Mouse (Mus musculus) kidney, adult 2 months (tissue): ENCODE measurements around the gene Il17rd. TPM values are rescaled to one million over a fixed set of nuclear protein-coding genes. Genes with fewer than 3 reads are reported as not detected.

Source experiments
- DNase-seq: peaks from one replicate; pipeline ENCODE4 v3.0.0; 2021
- H3K27ac ChIP-seq: fragments of 200-500 bp; 2 replicates; pipeline ENCODE4 v1.5.1; 2012; ENCODE audit warnings: low read depth, low read length, control low read depth, inconsistent platforms; ENCODE audit not compliant: insufficient read depth
- H3K27me3 ChIP-seq: fragments of 200-500 bp; replicated peaks from 2 replicates; pipeline ENCODE4 v1.6.1; 2012; ENCODE audit warnings: mild to moderate bottlenecking, moderate library complexity, low read length, inconsistent platforms; ENCODE audit not compliant: control insufficient read depth, insufficient read depth
- H3K36me3 ChIP-seq: fragments of 200-500 bp; 2 replicates; pipeline ENCODE4 v1.6.1; 2012; ENCODE audit warnings: mild to moderate bottlenecking, moderate library complexity, low read length, inconsistent platforms; ENCODE audit not compliant: control insufficient read depth, insufficient read depth
- H3K4me1 ChIP-seq: fragments of 200-500 bp; 2 replicates; pipeline ENCODE4 v1.6.1; 2011; ENCODE audit warnings: low read length; ENCODE audit not compliant: control insufficient read depth, insufficient read depth
- H3K4me3 ChIP-seq: fragments of 200-500 bp; 2 replicates; pipeline ENCODE4 v1.5.1; 2011; ENCODE audit warnings: mild to moderate bottlenecking, low read depth, low read length, control low read depth; ENCODE audit not compliant: insufficient read depth
- CTCF ChIP-seq: fragments of 200-500 bp; conservative IDR thresholded peaks from 2 replicates; pipeline ENCODE4 v1.5.1; 2011; ENCODE audit warnings: low read depth, mild to moderate bottlenecking, control low read depth, low read length, moderate library complexity, mixed read lengths; ENCODE audit not compliant: insufficient read depth, insufficient read length
- POLR2A ChIP-seq: fragments of 200-500 bp; IDR thresholded peaks from one replicate; pipeline ENCODE4 v1.6.1; 2011; ENCODE audit warnings: low read depth, low read length, control low read depth
- WGBS: fragments of 180-500 bp; shearing (Covaris S2); methylation state at CpG from one replicate; pipeline ENCODE4 v1.1.7; 2018; 5-methylcytosine and 5-hydroxymethylcytosine counted together
- polyA plus RNA-seq: library from polyadenylated mRNA; depleted of rRNA; stranded (reverse); fragments of >200 nt; gene quantifications from 2 replicates; pipeline ENCODE4 v1.2.3, GENCODE M21; 2012

Il17rd gene
- polyA plus RNA-seq, 1 experiment = 3.3 TPM

GRCm38 (mm10) chr14:27130031-27130430, 91.3 kb downstream of the Il17rd start:
- Histone ChIP-seq H3K4me3 (no peak overlapping the region), H3K27me3 (no peaks in the 10 kb centered on the region), H3K27ac (no peak overlapping the region), H3K36me3 (no peaks in the 10 kb centered on the region), H3K4me1 (peaks cover 3% of the 10 kb centered on the region; the same call in 1 of the 2 replicates)
- TF ChIP-seq POLR2A (no peak), CTCF (no peak)
- 69% methylated on average over 3 of the region's 3 CpGs for WGBS
- peak; percentile 83 for DNase-seq

- no peak overlapping the region for H3K27ac ChIP-seq
- no peak for DNase-seq
- H3K4me3 ChIP-seq = no peak overlapping the region
- H3K27me3 ChIP-seq = no peaks in the 10 kb centered on the region
- no peaks in the 10 kb centered on the region for H3K36me3 ChIP-seq
- H3K4me1 ChIP-seq = peaks cover 3% of the 10 kb centered on the region; the same call in 1 of the 2 replicates
- TF ChIP-seq CTCF (no peak), POLR2A (no peak)
- WGBS = 21% methylated on average over 1 of the region's 1 CpGs
These were observed 91.9 kb downstream of the Il17rd start for GRCm38 (mm10) chr14:27130676-27131075.

GRCm38 (mm10) chr14:27131521-27131920, 92.8 kb downstream of the Il17rd start:
- H3K36me3 ChIP-seq = no peaks in the 10 kb centered on the region
- no peaks in the 10 kb centered on the region for H3K27me3 ChIP-seq
- DNase-seq = no peak
- H3K27ac ChIP-seq = no peak overlapping the region
- TF ChIP-seq CTCF (no peak), POLR2A (no peak)
- WGBS = 68% methylated on average over 1 of the region's 1 CpGs
- H3K4me1 ChIP-seq = peaks cover 3% of the 10 kb centered on the region; the same call in 1 of the 2 replicates
- H3K4me3 ChIP-seq = no peak overlapping the region

- H3K36me3 ChIP-seq = no peaks in the 10 kb centered on the region
- 75% methylated on average over 9 of the region's 9 CpGs for WGBS
- no peak overlapping the region for H3K27ac ChIP-seq
These were observed 100.2 kb downstream of the Il17rd start for GRCm38 (mm10) chr14:27138891-27139290.

GRCm38 (mm10) chr14:27139968-27140367, 101.2 kb downstream of the Il17rd start:
- no peak for DNase-seq
- H3K27ac ChIP-seq = no peak overlapping the region
- H3K4me1 ChIP-seq = no peaks in the 10 kb centered on the region
- H3K4me3 ChIP-seq = no peak overlapping the region
- H3K36me3 ChIP-seq = no peaks in the 10 kb centered on the region
- TF ChIP-seq POLR2A (no peak), CTCF (no peak)
- 92% methylated on average over 3 of the region's 3 CpGs for WGBS
- no peaks in the 10 kb centered on the region for H3K27me3 ChIP-seq

More at GRCm38 (mm10) chr14:27138891-27139290, 100.2 kb downstream of the Il17rd start:
- Histone ChIP-seq H3K4me1 (no peaks in the 10 kb centered on the region), H3K4me3 (no peak overlapping the region), H3K27me3 (no peaks in the 10 kb centered on the region)
- TF ChIP-seq POLR2A (no peak), CTCF (no peak)
- DNase-seq = no peak

GRCm38 (mm10) chr14:27141486-27141885, 102.7 kb downstream of the Il17rd start:
- Histone ChIP-seq H3K4me1 (no peaks in the 10 kb centered on the region), H3K27ac (no peak overlapping the region), H3K36me3 (no peaks in the 10 kb centered on the region), H3K27me3 (no peaks in the 10 kb centered on the region), H3K4me3 (no peak overlapping the region)
- 49% methylated on average over 3 of the region's 3 CpGs for WGBS
- TF ChIP-seq POLR2A = no peak
- no peak for TF ChIP-seq CTCF
- DNase-seq = no peak

GRCm38 (mm10) chr14:27142680-27143079, 103.9 kb downstream of the Il17rd start:
- TF ChIP-seq POLR2A (no peak), CTCF (no peak)
- DNase-seq = no peak
- Histone ChIP-seq H3K27me3 (no peaks in the 10 kb centered on the region), H3K36me3 (no peaks in the 10 kb centered on the region), H3K4me1 (no peaks in the 10 kb centered on the region), H3K27ac (no peak overlapping the region), H3K4me3 (no peak overlapping the region)
- 88% methylated on average over 5 of the region's 5 CpGs for WGBS

GRCm38 (mm10) chr14:27145171-27146045, 106.7 kb downstream of the Il17rd start:
- TF ChIP-seq POLR2A (no peak), CTCF (no peak)
- Histone ChIP-seq H3K27me3 (no peaks in the 10 kb centered on the region), H3K4me1 (no peaks in the 10 kb centered on the region), H3K4me3 (no peak overlapping the region), H3K36me3 (no peaks in the 10 kb centered on the region), H3K27ac (no peak overlapping the region)
- no peak for DNase-seq
- WGBS = 70% methylated on average over 8 of the region's 8 CpGs
